Mouse (Mus musculus) megakaryocyte, adult 5-6 weeks (primary cell): ENCODE measurements around the gene Csrnp3. TPM values are rescaled to one million over a fixed set of nuclear protein-coding genes. Genes with fewer than 3 reads are reported as not detected.

Source experiments
- total RNA-seq, 2 experiments: library from RNA; stranded (forward) in 1 of 2; stranded (reverse) in 1 of 2; fragments of 153-499, 151-499 nt in 1 of 2; fragments of 221-1000, 200-1000 nt in 1 of 2; gene quantifications; 2 replicates each; pipeline versions ENCODE4 v1.2.3 to v1.2.4; 2015 to 2017

The Csrnp3 gene
- total RNA-seq, 2 experiments from 2014 or later: not detected

Other genes starting within 250 kb of the Csrnp3 start
- gene Scn2a, start 225.0 kb upstream of the Csrnp3 start, total RNA-seq (2015): not detected in 2 replicates
- gene Scn2a, start 225.0 kb upstream of the Csrnp3 start, total RNA-seq (2017): not detected in 2 replicates